ENCODE assay signal across 8 mouse cellular contexts in the genomic region with DNA sequence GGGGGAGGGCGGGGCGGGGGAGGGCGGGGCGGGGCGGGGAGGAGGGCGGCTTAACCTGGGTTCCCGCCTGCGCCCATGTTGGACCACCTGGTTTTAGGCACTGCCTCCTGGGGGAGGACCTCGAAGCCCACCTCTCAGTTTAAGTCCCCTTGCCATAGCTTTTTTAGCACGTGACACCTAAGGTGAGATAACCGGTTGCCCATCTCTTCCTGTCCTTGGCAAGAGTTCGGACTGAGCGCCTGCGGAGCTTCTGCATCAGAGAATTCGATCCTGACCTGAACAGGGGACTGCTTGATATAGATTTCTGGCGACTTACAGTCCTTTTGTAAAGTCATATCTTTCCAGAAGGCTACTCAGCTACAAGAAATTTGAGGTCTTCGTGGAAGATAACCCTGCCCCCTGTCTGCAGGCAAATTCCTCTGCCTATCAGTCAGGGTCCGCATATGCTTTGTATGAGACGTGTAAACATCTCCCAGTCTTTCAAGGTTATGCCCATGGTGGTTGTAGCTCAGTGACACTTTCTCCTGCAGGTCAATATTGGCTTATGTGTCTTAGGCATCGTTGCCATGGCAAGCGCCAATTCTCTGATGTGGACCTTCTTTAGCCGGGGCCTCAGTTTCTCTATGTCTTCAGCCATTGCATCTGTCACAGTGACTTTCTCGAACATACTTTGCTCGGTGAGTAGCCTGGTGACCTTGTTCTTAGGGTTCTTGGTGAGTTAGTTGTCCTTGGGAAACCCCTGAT. TPM values are rescaled to one million over a fixed set of nuclear protein-coding genes. Genes with fewer than 3 reads are reported as not detected.
DNase-seq lines count a peak whose midpoint lies in the region; ATAC-seq and TF ChIP-seq lines count a peak whose summit lies in the region.

No protein-coding gene starts in this region.

- ATAC-seq in frontal cortex, adult (ENCODE audit: low TSS enrichment): no peak
- peak; percentile 48 for ATAC-seq in forebrain, embryonic 13.5 days
- ATAC-seq in kidney, postnatal 0 days (replicated peaks; ENCODE audit: low FRiP score, low read depth): no peak
- ATAC-seq in midbrain, embryonic 14.5 days (ENCODE audit: low FRiP score, low TSS enrichment): peak; percentile 49; the same call in 1 of the 2 replicates

- no peaks in the 10 kb centered on the region for H3K9me3 ChIP-seq in forebrain, embryonic 13.5 days (replicated peaks)
- no peaks in the 10 kb centered on the region for H3K9me3 ChIP-seq in kidney, postnatal 0 days (replicated peaks; ENCODE audit: low read length)
- H3K9me3 ChIP-seq in midbrain, embryonic 14.5 days (ENCODE audit: control insufficient read depth, low read length): no peaks in the 10 kb centered on the region

- TF ChIP-seq CTCF in kidney, postnatal 0 days (IDR thresholded peaks at IDR 0.05; ENCODE audit: low read depth): no peak

- peak overlapping the region; percentile 74 for H3K4me2 ChIP-seq in forebrain, embryonic 13.5 days
- peak overlapping the region; percentile 77 for H3K4me2 ChIP-seq in kidney, postnatal 0 days (ENCODE audit: low read length)
- H3K4me2 ChIP-seq in midbrain, embryonic 14.5 days (ENCODE audit: low read length): peak overlapping the region; percentile 63

- H3K4me3 ChIP-seq in forebrain, embryonic 13.5 days: peak overlapping the region; percentile 54
- H3K4me3 ChIP-seq in kidney, postnatal 0 days (replicated peaks; ENCODE audit: low read depth, low read length): peak overlapping the region; percentile 68
- peak overlapping the region; percentile 71 for H3K4me3 ChIP-seq in midbrain, embryonic 14.5 days (replicated peaks; ENCODE audit: low read depth, low read length)

- H3K36me3 ChIP-seq in forebrain, embryonic 13.5 days (ENCODE audit: poor library complexity, severe bottlenecking): peaks cover 12% of the 10 kb centered on the region
- H3K36me3 ChIP-seq in kidney, postnatal 0 days (ENCODE audit: insufficient read depth, low read length): no peaks in the 10 kb centered on the region
- no peaks in the 10 kb centered on the region for H3K36me3 ChIP-seq in midbrain, embryonic 14.5 days (ENCODE audit: control insufficient read depth, insufficient read depth, low read length)

- H3K27ac ChIP-seq in forebrain, embryonic 13.5 days: no peak overlapping the region
- H3K27ac ChIP-seq in kidney, postnatal 0 days: no peak overlapping the region
- H3K27ac ChIP-seq in midbrain, embryonic 14.5 days (replicated peaks; ENCODE audit: low read depth, low read length): peak overlapping the region; percentile 95; the same call in 1 of the 2 replicates

- H3K9ac ChIP-seq in forebrain, embryonic 13.5 days: peak overlapping the region; percentile 82; the same call in 1 of the 2 replicates
- peak overlapping the region; percentile 80; the same call in 1 of the 2 replicates for H3K9ac ChIP-seq in kidney, postnatal 0 days (ENCODE audit: low read depth, low read length)
- H3K9ac ChIP-seq in midbrain, embryonic 14.5 days (replicated peaks; ENCODE audit: low read length): peak overlapping the region; percentile 79; the same call in 1 of the 2 replicates

- H3K27me3 ChIP-seq in forebrain, embryonic 13.5 days: no peaks in the 10 kb centered on the region
- no peaks in the 10 kb centered on the region for H3K27me3 ChIP-seq in kidney, postnatal 0 days (ENCODE audit: insufficient read depth, low read length)
- no peaks in the 10 kb centered on the region for H3K27me3 ChIP-seq in midbrain, embryonic 14.5 days (ENCODE audit: control insufficient read depth, insufficient read depth, low read length)

- 44% methylated on average over 16 of the region's 24 CpGs for whole genome bisulfite sequencing in forebrain, embryonic 13.5 days
- WGBS in kidney, postnatal 0 days: 37% methylated on average over 18 of the region's 24 CpGs
- 34% methylated on average over 21 of the region's 24 CpGs for WGBS in midbrain, embryonic 14.5 days

- H3K4me1 ChIP-seq in forebrain, embryonic 13.5 days: peaks cover 23% of the 10 kb centered on the region
- peaks cover 3% of the 10 kb centered on the region; the same call in 1 of the 2 replicates for H3K4me1 ChIP-seq in kidney, postnatal 0 days (replicated peaks; ENCODE audit: insufficient read depth, low read length)
- H3K4me1 ChIP-seq in midbrain, embryonic 14.5 days (ENCODE audit: control insufficient read depth, insufficient read depth, low read length): peaks cover 14% of the 10 kb centered on the region

- peak; percentile 20 to 22 for DNase-seq in frontal cortex, postnatal 10 days (ENCODE audit: low spot score in 2 of 2)
- DNase-seq in right cerebral cortex, adult 2 months (ENCODE audit: low spot score in 2 of 2): peak; percentile 15 to 16
- DNase-seq in right cerebral cortex, postnatal 4 days: no peak
- DNase-seq in kidney, postnatal 0 days (ENCODE audit: low spot score): peak; percentile 34
- peak; percentile 50 for DNase-seq in midbrain, embryonic 14.5 days
- DNase-seq in urinary bladder, postnatal 10 days (ENCODE audit: low spot score): no peak

RNA-seq across cellular contexts. Expression of a gene that starts 0.7 kb away (rescaled TPM):
- 16.4 and 17.9 TPM in 2 replicates for polyA plus RNA-seq in forebrain, embryonic 13.5 days (2015; fragmentation: Nextera tagmentation; extraction: Ambion mirVana)
- polyA plus RNA-seq in kidney, postnatal 0 days (2015; fragmentation: Nextera tagmentation; extraction: Ambion mirVana): 34.2 and 35.6 TPM in 2 replicates
- polyA plus RNA-seq in midbrain, embryonic 14.5 days (2014; fragmentation: Nextera tagmentation; extraction: Ambion mirVana): 27.4 and 35.3 TPM in 2 replicates

RNA-seq across cellular contexts. Expression of a gene that starts 12.7 kb away (rescaled TPM):
- polyA plus RNA-seq in forebrain, embryonic 13.5 days (2015; fragmentation: Nextera tagmentation; extraction: Ambion mirVana): 0.68 TPM in 1 of 2 replicates, not detected in the other
- 0.36 TPM in 1 of 2 replicates, not detected in the other for polyA plus RNA-seq in kidney, postnatal 0 days (2015; fragmentation: Nextera tagmentation; extraction: Ambion mirVana)
- polyA plus RNA-seq in midbrain, embryonic 14.5 days (2014; fragmentation: Nextera tagmentation; extraction: Ambion mirVana): 0.39 and 0.91 TPM in 2 replicates

Comparison
In these comparisons a context has a peak if more than half of its experiments do, and no peak if none do; other contexts are left out.
1. DNase-seq: peak in frontal cortex, postnatal 10 days (2 of 2), right cerebral cortex, adult 2 months (2 of 2), kidney, postnatal 0 days (single experiment) and midbrain, embryonic 14.5 days (single experiment); none in right cerebral cortex, postnatal 4 days (single experiment) and urinary bladder, postnatal 10 days (single experiment).
2. ATAC-seq: peak in forebrain, embryonic 13.5 days (single experiment) and midbrain, embryonic 14.5 days (single experiment); none in frontal cortex, adult (single experiment) and kidney, postnatal 0 days (single experiment).
3. Peak in every context shown above with its lines, with median percentiles within 50 percentile points of each other: H3K4me2 ChIP-seq, H3K4me3 ChIP-seq and H3K9ac ChIP-seq.